Mouse (Mus musculus) kidney, postnatal 10 days (tissue): ENCODE data around the gene Dclk3.
A peak's percentile ranks its signal among the peaks of the same experiment; 100 is the strongest.

Experiments
- DNase-seq: peaks from one replicate; pipeline ENCODE4 v3.0.0; 2021; ENCODE audit warnings: mixed read lengths

The Dclk3 gene

DNA sequence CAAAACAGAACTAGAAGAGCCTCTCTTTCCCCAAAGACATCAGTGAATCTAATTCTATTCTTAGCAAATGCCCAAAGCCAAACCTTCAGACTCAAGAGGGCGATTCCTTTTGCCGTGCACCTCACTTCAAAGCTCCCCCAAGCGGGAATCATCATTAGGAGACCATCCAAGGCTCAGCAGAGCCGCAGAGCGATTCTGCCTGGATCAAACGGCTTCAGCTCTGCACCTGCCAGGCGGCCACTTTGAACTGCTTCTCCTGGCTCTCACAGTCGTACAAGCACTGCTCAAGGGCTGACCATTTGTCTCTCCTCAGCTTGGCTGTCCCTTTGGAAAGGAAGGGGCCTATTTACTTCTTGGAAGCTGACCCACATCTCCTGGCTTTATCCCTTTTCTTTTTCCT, 51.7 kb downstream of the Dclk3 start:
- no peak for DNase-seq

DNA sequence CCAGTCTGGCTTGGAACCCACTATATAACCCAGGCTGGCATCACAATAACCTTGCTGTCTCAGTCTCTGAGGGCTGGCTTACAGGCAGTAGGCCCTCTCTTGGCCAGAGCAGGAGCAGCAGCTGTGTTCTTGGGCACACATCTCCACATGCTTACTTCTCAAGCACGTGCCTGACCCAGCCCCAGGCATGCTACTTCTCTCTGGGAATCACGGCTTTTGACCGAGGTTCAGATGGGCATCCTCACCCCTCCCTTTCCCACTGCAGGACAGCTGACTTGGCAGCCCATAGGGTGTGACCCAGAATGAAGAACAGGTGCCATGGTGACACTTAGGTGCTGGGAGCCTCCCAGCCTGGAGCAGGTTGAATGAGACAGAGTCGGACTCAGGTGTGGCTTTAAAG, 52.4 kb downstream of the Dclk3 start:
- no peak for DNase-seq

DNA sequence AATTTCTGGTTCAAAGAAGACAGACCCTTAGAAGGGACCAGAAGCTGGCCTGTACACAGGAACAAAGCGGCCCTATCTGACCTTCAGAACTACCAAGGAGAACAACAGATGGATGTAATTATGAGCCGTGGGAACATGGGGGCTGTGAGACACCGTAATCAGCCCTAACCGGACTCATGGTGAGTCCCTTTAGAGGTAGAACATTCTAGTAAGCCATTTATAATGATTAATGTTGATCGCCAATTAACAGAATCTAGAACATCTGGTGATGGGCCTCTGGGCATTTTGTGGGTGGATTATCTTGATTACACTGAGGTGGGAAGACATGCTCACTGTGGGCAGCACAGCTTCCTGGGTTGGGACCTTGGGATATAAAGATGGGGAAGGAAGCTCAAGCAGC, 54.6 kb downstream of the Dclk3 start:
- DNase-seq = no peak

DNA sequence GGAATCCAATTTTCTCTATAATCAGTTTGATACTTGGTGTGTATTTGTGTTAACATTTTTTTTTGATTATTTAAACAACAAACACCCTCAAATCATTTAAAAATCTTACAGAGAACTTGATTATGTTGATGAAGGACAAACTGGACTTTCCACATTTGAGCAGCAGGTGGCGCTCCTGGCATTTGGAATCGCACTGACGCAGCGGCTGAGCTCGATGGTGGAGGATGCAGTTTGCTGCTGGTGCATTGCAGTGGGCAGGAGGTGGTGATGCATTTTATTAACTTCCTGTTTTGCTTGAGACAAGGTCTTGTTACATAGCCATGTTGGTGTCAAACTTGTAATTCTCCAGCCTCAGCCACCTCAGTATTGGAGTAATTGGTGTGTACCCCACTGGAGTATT, 56.7 kb downstream of the Dclk3 start:
- DNase-seq = peak; percentile 86

DNA sequence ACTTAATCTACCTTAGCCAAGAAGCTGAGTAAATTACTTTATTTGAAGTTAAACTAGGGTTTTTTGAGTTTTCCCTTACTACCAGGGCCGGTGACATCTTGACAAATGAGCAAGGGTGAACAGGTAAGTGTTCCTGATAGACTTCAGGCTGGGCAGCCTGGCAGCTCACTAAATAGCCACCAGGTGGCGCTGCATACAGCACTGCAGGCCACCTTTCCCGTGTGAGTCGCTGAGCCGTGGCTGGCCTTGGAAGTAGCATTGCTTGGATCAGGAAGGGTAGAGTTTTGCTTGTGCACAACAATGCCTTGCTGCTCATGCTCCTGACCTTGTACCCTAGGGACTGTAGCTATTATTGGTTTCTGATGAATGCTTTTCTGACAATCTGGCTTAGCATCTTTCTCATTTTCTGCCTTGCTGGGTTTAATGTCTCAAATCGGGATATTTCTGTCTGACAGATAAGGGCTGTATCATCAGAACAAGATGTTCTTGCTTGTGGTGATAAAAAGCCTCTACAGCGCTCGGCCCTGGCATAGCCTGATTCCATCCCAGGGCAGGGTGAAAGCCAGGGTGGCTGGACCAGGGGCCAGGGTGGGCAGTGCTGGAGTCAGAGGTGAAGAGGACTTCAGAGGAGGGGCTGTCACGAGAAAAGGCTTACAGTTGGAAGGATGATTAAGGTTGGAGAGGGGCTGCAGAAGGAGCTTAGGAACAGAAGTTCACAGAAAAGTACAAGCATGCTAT, 58.4 kb downstream of the Dclk3 start:
- DNase-seq = peak; percentile 88

DNA sequence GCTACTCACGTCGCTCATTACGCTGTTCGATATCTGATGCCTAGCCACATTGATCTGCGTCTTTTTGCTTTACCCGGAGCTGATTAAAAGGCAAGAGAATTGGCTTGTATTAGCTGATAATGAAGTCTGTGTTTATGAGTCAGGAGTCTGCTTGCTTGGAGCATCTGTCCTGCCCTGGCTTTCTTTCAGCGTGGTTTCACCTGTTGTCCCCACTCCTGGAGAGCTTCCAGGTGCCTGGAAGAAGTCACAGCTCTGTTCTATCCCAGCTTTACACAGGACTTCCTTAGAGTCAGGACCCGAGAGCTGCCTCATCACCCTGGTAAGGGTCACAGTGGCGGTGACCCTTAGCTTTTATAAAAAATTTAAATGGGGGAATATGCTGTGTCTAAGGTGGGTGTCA, 61.3 kb downstream of the Dclk3 start:
- no peak for DNase-seq

DNA sequence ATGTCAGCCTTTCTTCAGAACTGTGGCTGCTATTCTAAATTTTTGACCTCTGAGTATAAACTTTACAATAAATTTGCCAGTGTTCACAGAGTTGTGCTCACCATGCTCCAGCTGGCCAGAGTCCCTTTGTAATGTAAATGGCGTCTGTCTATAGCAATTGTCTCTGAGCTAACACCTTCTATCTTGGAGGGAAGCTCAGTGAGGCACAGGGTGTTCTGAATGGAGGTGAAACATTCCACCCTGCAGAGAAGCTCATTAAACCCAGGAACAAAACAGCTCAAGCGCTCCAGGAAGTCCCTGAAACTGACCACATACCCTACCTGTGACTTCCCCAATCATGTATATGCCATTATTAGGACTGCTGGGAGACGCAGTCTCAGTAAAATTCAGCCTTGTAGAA, 67.2 kb downstream of the Dclk3 start:
- DNase-seq = no peak

DNA sequence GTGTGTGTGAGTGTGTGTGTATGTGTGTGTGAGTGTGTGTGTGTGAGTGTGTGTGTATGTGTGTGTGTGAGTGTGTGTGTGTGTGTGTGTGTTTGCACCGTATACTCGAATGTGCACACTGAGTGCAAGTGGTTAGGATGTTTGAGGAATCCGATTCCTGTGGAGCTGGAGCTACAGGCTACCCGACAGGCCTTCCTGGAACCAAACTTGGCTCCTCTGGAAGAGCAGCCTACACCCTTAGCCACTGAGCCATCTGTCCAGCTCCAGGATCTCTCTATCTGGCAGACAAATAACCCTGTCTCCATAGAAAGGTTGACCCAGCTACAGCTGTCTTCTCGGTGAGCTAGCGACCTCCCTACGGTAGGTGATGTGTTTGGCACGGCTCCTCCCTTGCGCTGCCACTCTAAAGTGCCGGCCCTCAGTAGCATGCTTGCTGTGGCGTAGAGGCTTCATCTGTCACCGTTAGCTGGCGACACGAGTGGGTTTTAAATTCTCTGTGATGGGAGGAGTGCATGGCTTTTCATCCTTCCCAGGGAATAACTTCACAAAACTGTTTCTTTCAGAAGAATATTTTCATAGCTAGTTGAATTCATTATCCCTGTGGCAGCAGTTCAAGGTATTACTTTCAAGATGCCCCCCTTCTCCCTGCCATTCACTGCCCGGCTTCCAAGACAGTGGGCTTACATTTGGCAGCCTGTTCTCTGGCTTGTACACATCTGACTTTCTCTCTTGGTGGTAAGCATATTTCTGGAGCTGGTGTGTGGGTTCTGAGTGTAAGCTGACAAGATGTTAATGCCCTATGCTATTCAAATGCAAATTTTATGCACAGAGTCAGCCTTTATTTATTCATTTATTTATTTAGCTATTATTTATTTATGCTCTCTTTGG, 75.9 kb downstream of the Dclk3 start:
- no peak for DNase-seq

DNA sequence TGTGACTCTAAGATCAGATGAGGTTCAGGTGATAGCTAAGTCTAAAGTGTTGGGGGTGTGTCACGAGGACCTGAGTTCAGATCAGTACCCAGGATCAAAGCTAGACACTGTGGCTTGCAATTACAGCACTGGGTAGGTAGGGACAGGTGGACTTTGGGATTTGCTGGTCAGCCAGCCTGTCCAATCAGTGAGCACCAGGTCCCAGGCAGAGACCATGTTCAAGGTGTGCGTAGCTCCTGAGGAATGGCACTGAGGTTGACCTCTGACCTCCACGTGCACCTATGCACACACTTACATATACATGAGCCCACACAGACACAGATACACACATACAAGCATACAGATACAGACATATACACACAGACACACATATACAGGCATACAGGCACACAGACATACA, 76.7 kb downstream of the Dclk3 start:
- no peak for DNase-seq

DNA sequence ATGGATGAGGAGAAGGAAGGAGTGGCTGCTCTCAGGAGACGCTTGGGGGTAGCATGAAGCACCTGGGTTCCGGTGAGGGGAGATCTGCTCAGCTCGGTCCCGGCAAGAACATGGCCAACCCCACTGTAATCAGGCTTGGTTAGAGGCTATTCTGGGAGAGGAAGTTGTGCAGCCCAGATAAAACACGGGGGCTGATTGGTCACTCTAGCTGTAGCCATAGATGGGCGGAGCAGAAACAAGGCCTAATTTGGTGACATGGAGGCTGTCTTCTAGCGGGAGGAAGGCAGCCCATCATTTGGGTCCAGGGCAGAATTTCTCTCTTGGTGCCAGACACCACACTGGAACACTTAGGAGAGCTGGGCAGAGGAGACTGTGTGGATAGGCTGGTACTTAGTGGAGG, 83.3 kb downstream of the Dclk3 start:
- no peak for DNase-seq

DNA sequence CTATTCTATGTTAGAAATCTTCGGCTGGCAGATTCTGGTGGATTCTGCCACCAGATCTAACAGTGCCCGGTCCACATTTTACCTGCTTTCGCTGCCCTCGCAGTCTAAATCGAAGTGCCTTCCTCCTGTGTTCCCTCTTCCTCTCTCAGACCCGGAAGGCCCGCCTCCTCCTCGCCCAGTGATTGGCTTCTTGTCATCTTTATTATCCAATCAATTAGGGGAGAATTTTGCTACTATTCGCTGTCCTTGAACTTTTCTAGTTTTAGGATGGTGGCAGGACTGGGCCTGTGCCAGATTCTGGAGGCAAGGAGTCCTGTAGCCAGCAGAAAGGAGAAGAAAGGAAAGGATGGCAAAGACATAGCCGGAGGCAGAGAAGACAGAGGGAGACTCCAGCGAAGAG, 84.2 kb downstream of the Dclk3 start:
- DNase-seq = no peak

DNA sequence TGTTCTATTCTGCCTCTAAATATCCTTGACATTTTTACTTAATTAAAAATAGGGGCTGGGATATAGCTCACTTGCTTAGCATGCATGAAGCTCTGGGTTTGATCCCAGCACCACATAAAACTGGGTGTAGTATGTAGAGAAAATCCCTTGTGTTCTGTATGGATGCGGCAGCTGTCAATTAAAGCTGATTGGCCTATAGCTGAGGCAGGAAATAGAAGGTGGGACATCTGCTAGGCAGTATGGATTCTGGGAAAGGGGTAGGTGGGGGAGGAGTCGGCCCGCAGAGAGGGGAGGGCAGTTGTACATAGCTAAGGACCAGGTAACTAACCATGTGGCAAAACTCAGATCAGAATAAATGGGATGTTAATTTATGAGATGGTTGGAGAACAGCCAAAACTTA, 85.0 kb downstream of the Dclk3 start:
- DNase-seq = no peak

DNA sequence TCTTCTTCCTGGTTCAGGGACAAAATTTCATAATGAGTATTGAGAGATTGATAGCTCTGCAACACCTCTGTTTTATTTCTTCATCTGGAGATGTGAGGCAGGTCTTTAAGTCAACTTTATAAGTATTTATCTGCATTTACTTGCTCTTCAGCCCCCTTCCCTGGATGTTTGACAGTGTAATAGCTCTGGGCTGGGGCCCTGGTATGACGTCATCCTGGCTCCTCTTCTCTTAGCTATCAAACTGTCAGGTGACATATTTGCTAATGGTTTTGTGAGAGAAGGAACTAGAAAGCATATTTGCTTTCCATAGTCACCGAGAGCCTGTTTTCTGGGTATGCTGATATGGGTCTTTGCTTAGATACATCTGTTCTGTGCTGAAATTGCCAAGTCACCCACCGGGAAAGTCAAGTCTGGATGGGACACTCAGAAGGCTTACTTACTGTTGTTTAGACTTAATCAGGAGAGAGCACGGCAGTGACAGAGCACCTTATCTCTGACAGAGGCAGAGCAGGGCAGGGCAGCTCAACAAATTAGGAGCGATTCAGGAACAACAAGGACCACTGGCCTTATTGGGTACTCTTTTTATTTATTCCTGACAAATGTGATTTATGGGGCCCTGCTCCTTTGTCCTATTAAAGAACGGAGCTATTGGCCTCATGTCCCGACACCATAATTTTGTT, 96.0 kb downstream of the Dclk3 start:
- no peak for DNase-seq

DNA sequence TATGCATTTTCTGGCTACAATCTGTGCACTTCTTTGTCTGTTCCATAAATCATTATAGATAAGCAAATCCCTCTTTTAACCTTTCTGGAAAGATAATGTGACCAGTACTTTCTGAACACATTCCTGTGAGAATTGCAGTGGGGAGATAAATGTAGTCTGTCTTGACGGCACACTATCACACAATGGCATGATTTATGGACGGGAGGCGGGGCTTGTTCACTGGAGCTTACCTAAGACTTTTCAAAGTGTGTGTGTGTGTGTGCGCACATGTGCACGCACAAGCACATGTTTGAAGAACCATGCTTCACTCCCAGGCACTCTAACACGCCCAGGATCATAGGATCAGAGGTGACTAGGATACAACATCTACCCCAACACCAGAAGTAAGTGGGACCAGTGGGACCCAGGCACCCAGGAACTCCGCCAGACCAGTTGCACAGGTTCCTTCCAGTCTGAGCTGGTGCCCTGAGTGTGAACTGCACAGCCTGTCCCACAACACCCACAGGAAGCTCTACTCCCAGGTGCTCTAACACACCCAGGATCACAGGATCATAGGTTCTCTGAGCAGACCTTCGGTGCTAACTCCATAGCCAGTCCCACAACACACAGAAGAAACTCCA, 96.7 kb downstream of the Dclk3 start:
- no peak for DNase-seq
